Mouse (Mus musculus) kidney, embryonic 16.5 days (tissue): ENCODE results near the gene Glis2. TPM values are rescaled to one million over a fixed set of nuclear protein-coding genes. Genes with fewer than 3 reads are reported as not detected.
A peak's percentile ranks its signal among the peaks of the same experiment; 100 is the strongest.

Experiments
- ATAC-seq: fragments of 200-750 bp; cut with Nextera tagmentation; 2 replicates; pipeline ENCODE4 v1.8.0; 2017; ENCODE audit warnings: moderate TSS enrichment; ENCODE audit not compliant: low FRiP score, low TSS enrichment
- H3K27ac ChIP-seq: fragments of 300-500 bp; sonication (generic); 2 replicates; pipeline ENCODE4 v1.5.1; 2014; ENCODE audit warnings: low read length
- H3K27me3 ChIP-seq: fragments of 300-500 bp; sonication (generic); 2 replicates; pipeline ENCODE4 v1.6.1; 2014; ENCODE audit warnings: low read length, control low read depth, mixed read lengths; ENCODE audit not compliant: insufficient read depth
- H3K36me3 ChIP-seq: fragments of 300-500 bp; sonication (generic); 2 replicates; pipeline ENCODE4 v1.6.1; 2014; ENCODE audit warnings: low read length, control low read depth, mixed read lengths; ENCODE audit not compliant: insufficient read depth
- H3K4me1 ChIP-seq: fragments of 300-500 bp; sonication (generic); 2 replicates; pipeline ENCODE4 v1.6.1; 2014; ENCODE audit warnings: low read length, control low read depth, mixed read lengths; ENCODE audit not compliant: insufficient read depth
- H3K4me2 ChIP-seq: fragments of 300-500 bp; sonication (generic); replicated peaks from 2 replicates; pipeline ENCODE4 v1.6.1; 2014; ENCODE audit warnings: low read depth, low read length
- H3K4me3 ChIP-seq: fragments of 300-500 bp; sonication (generic); 2 replicates; pipeline ENCODE4 v1.5.1; 2014; ENCODE audit warnings: mild to moderate bottlenecking, low read length
- H3K9ac ChIP-seq: fragments of 300-500 bp; sonication (generic); replicated peaks from 2 replicates; pipeline ENCODE4 v1.6.1; 2014; ENCODE audit warnings: low read length
- H3K9me3 ChIP-seq: fragments of 300-500 bp; sonication (generic); 2 replicates; pipeline ENCODE4 v1.6.1; 2016; ENCODE audit warnings: low read length, control low read depth
- WGBS: fragments of 180-500 bp; shearing (Covaris S2); extraction: QIAGEN DNeasy Blood & Tissue Kit; methylation state at CpG from one replicate; pipeline ENCODE4 v1.1.7; 2014; 5-methylcytosine and 5-hydroxymethylcytosine counted together
- polyA plus RNA-seq: library from polyadenylated mRNA; unstranded; fragments of >200 nt; fragmentation: Nextera tagmentation; extraction: Ambion mirVana; gene quantifications from 2 replicates; pipeline ENCODE4 v1.2.1, GENCODE M21; 2015

Gene Glis2
- polyA plus RNA-seq, 1 experiment from 2014 or later: 43.6 TPM

- Histone ChIP-seq H3K9ac (no peak overlapping the region), H3K4me1 (peaks cover 1% of the 10 kb centered on the region), H3K4me2 (no peak overlapping the region), H3K27ac (no peak overlapping the region), H3K27me3 (no peaks in the 10 kb centered on the region), H3K9me3 (no peaks in the 10 kb centered on the region), H3K4me3 (no peak overlapping the region), H3K36me3 (0 out of 2 replicates have a peak, but pooled peaks cover 4% of the 10 kb centered on the region)
- 88% methylated on average over 9 of the region's 9 CpGs for WGBS
- ATAC-seq: no peak
These were observed 34.4 kb downstream of the Glis2 start for GRCm38 (mm10) chr16:4628898-4629419.

- H3K4me3 ChIP-seq: no peak overlapping the region
- H3K27me3 ChIP-seq: no peaks in the 10 kb centered on the region
- 23% methylated on average over 6 of the region's 6 CpGs for WGBS
- no peak overlapping the region for H3K4me2 ChIP-seq
- no peaks in the 10 kb centered on the region for H3K9me3 ChIP-seq
- 0 out of 2 replicates have a peak, but pooled peaks cover 7% of the 10 kb centered on the region for H3K36me3 ChIP-seq
- H3K9ac ChIP-seq: no peak overlapping the region
- ATAC-seq: peak; percentile 20; the same call in 1 of the 2 replicates
- no peak overlapping the region for H3K27ac ChIP-seq
- H3K4me1 ChIP-seq: no peaks in the 10 kb centered on the region; the same call in none of the 2 replicates
These were observed 35.4 kb downstream of the Glis2 start for GRCm38 (mm10) chr16:4629950-4630349.

- Histone ChIP-seq H3K4me2 (no peak overlapping the region), H3K36me3 (0 out of 2 replicates have a peak, but pooled peaks cover 7% of the 10 kb centered on the region), H3K9me3 (no peaks in the 10 kb centered on the region), H3K9ac (no peak overlapping the region), H3K4me3 (no peak overlapping the region), H3K27ac (no peak overlapping the region), H3K27me3 (no peaks in the 10 kb centered on the region), H3K4me1 (no peaks in the 10 kb centered on the region; the same call in none of the 2 replicates)
- WGBS: 44% methylated on average over 7 of the region's 7 CpGs
- ATAC-seq: peak; percentile 42
These were observed 37.5 kb downstream of the Glis2 start for GRCm38 (mm10) chr16:4632050-4632449.

GRCm38 (mm10) chr16:4633661-4634060 lies 39.1 kb downstream of the Glis2 start:
- 89% methylated on average over 3 of the region's 3 CpGs for WGBS
- H3K9me3 ChIP-seq: no peaks in the 10 kb centered on the region
- no peak overlapping the region for H3K4me3 ChIP-seq
- H3K4me2 ChIP-seq: no peak overlapping the region
- no peaks in the 10 kb centered on the region for H3K27me3 ChIP-seq
- ATAC-seq: no peak
- H3K36me3 ChIP-seq: 0 out of 2 replicates have a peak, but pooled peaks cover 7% of the 10 kb centered on the region
- H3K4me1 ChIP-seq: no peaks in the 10 kb centered on the region
- no peak overlapping the region for H3K27ac ChIP-seq
- H3K9ac ChIP-seq: no peak overlapping the region

GRCm38 (mm10) chr16:4634681-4635080 lies 40.2 kb downstream of the Glis2 start:
- no peaks in the 10 kb centered on the region for H3K9me3 ChIP-seq
- no peak for ATAC-seq
- 85% methylated on average over 9 of the region's 9 CpGs for WGBS
- H3K4me1 ChIP-seq: peaks cover 5% of the 10 kb centered on the region
- H3K27ac ChIP-seq: no peak overlapping the region
- no peak overlapping the region for H3K9ac ChIP-seq
- no peaks in the 10 kb centered on the region for H3K27me3 ChIP-seq
- no peak overlapping the region for H3K4me2 ChIP-seq
- H3K4me3 ChIP-seq: no peak overlapping the region
- 0 out of 2 replicates have a peak, but pooled peaks cover 7% of the 10 kb centered on the region for H3K36me3 ChIP-seq

- H3K4me1 ChIP-seq: peaks cover 9% of the 10 kb centered on the region
- 62% methylated on average over 4 of the region's 4 CpGs for WGBS
- no peak overlapping the region for H3K9ac ChIP-seq
These were observed 41.2 kb downstream of the Glis2 start for GRCm38 (mm10) chr16:4635760-4636159.

GRCm38 (mm10) chr16:4638891-4639390 lies 44.4 kb downstream of the Glis2 start:
- peaks cover 41% of the 10 kb centered on the region for H3K4me1 ChIP-seq
- peaks cover 3% of the 10 kb centered on the region; the same call in 1 of the 2 replicates for H3K36me3 ChIP-seq
- H3K9ac ChIP-seq: no peak overlapping the region
- H3K27me3 ChIP-seq: no peaks in the 10 kb centered on the region
- ATAC-seq: no peak
- H3K4me3 ChIP-seq: no peak overlapping the region
- 92% methylated on average over 3 of the region's 3 CpGs for WGBS
- no peaks in the 10 kb centered on the region for H3K9me3 ChIP-seq
- no peak overlapping the region for H3K4me2 ChIP-seq
- H3K27ac ChIP-seq: no peak overlapping the region

More at GRCm38 (mm10) chr16:4635760-4636159, 41.2 kb downstream of the Glis2 start:
- Histone ChIP-seq H3K27ac (no peak overlapping the region), H3K9me3 (no peaks in the 10 kb centered on the region), H3K36me3 (0 out of 2 replicates have a peak, but pooled peaks cover 7% of the 10 kb centered on the region), H3K4me3 (no peak overlapping the region), H3K27me3 (no peaks in the 10 kb centered on the region), H3K4me2 (no peak overlapping the region)
- no peak for ATAC-seq

- Histone ChIP-seq H3K9me3 (no peaks in the 10 kb centered on the region), H3K27ac (peak within 1 kb of the TSS; percentile 93), H3K36me3 (no peaks in the 10 kb centered on the region; the same call in 1 of the 2 replicates), H3K9ac (peak within 1 kb of the TSS; percentile 82), H3K4me2 (peak within 1 kb of the TSS; percentile 72), H3K27me3 (no peaks in the 10 kb centered on the region), H3K4me3 (peak within 1 kb of the TSS; percentile 75), H3K4me1 (peaks cover 50% of the 10 kb centered on the region)
- peak; percentile 95 for ATAC-seq
- WGBS: under 1% methylated on average over 22 of the region's 22 CpGs
These were observed 45.3 kb downstream of the Glis2 start, which contains the start of the genes Vasn and Dnaja3 for GRCm38 (mm10) chr16:4639831-4640237. TSS of gene Vasn (plus strand) at chr16:4639941. TSS of gene Dnaja3 (plus strand) at chr16:4639989.

GRCm38 (mm10) chr16:4640267-4641005 lies 45.9 kb downstream of the Glis2 start:
- 3% methylated on average over 17 of the region's 17 CpGs for WGBS
- Histone ChIP-seq H3K36me3 (no peaks in the 10 kb centered on the region; the same call in 1 of the 2 replicates), H3K27me3 (no peaks in the 10 kb centered on the region), H3K9ac (peak overlapping the region; percentile 82), H3K27ac (peak overlapping the region; percentile 93), H3K4me2 (peak overlapping the region; percentile 72), H3K4me3 (peak overlapping the region; percentile 75), H3K9me3 (no peaks in the 10 kb centered on the region), H3K4me1 (peaks cover 56% of the 10 kb centered on the region)
- peak; percentile 62 for ATAC-seq
